Mouse (Mus musculus) gastrocnemius, postnatal 4 days (tissue): ENCODE data around the gene Msmb. TPM values are rescaled to one million over a fixed set of nuclear protein-coding genes. Genes with fewer than 3 reads are reported as not detected.
"Not testable (repeated sequence)": the region's sequence is repeated elsewhere in the genome, so short reads cannot be mapped to it uniquely, and the experiment has no call there.

Source experiments
- DNase-seq, 2 experiments: peaks; one replicate each; pipeline ENCODE4 v3.0.0; 2021 to 2022; ENCODE audit warnings: low spot score in 2 of 2, mixed read lengths in 2 of 2
- total RNA-seq, 2 experiments: library from RNA; stranded (reverse); gene quantifications; 2 replicates each; pipeline ENCODE4 v1.2.3; 2021

Gene Msmb
- total RNA-seq, 2 experiments from 2014 or later = not detected

DNA sequence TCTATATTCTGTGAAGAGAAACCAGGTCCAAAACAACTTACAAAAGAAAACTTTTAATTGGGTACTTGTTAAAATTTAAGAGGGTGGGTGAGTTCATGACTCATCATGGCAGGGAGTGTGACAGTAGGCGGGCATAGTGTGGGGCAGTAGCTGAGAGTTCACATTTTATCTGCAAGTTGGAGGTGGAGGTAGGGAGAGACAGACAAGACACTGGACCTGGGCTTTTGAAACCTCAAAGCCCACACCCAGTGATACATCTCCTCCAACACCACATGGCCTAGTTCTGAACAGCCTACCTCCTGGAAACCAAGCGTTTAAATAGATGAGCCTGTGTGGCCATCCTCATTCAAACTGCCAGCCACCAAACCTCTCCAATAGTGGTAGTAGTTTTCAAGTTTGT is 33.5 kb downstream of the Msmb start:
- DNase-seq = no peak

DNA sequence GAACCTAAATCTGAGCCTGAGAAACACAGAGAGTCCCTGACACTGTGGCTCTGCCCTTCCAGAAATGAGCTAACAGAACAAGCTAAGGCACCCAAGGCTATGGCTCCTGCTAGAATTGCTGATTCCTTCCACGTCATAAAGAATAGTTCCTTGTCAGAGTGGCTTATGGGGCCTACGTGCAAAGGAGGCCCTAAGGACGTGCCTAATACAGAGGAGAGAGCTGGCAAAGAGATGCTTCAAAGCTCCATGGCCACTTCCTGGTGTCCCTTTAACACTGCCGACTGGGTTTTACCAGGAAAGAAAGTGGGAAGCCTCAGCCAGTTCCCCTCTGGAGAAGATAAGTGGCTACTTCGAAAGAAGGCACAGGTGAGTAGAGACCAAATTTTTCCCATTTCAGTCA is 34.8 kb downstream of the Msmb start:
- not testable (repeated sequence) for DNase-seq

GRCm38 (mm10) chr14:32179393-32180195 is 37.8 kb downstream of the Msmb start:
- DNase-seq = no peak

DNA sequence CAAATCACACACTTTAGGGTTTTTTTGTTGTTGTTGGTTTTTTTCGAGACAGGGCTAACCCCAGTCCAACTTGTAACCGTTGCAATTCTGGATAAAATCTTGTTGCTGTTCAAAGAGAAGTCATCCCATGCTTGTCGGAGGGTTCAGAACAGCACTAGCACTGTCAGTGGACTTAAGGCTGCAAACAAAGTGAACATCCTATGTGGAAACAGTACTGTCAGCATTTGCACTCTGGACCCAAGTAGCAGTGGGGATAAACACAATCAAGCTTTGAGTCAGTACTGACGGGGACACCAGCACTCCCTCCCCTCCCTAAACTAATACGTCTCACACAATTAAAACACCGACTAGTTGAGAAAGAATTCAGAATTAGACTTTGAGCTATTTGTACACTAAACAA is 39.0 kb downstream of the Msmb start:
- DNase-seq = no peak

GRCm38 (mm10) chr14:32183846-32184245 is 42.0 kb downstream of the Msmb start:
- no peak for DNase-seq

DNA sequence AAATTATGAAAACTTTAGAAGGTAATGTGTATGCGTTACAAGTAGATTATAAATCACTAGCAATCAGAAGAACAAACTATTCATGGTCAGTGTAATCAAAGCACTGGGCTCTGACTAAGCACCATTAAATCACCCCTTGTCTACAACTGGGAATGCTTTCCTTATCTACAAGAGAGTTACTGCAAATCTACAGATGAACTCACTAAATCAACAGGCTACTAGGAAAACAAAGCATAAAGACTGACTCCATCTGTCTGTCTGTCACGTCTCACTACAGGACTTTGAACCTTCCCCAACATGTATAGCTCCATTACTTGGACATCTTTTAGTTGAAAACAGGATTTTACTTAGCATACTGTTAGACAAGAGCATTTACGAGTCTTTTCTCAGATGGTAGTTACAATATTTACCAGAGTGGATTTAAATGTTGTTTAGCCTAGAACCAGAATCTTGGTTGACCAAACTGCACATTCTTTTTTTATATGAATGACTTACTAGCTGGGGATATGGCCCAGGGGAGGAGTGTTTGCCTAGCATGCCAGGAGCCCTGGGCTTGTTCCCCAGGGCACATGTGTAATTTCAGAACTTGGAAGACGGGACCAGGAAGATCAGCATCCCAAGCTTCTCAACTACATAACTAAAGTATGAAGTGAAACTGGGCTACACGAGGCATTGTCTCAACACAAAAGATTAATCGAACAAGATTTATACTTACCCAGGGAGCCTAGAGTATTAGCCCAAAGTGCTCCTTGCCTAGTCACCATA is 49.0 kb downstream of the Msmb start:
- no peak for DNase-seq

GRCm38 (mm10) chr14:32191926-32192325 is 50.1 kb downstream of the Msmb start:
- DNase-seq = no peak

DNA sequence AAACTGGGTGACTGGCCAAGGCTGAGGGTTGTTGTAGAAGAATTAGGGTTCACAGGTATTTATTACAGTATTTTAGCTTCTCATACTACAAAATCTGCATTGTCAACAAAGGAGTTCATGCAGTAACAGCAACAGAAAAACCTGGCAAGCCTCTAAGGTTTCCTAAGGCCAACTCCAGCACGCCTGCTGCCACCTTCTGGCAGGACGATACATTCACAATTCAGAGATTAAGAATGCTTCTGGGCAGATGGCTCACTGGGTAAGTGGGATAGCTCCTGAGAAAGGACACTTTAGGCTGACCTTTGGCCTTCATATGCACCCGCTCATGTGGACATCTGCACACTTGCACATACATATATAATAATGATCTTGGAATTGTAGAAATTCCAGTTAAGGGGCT is 50.6 kb downstream of the Msmb start:
- peak in 1 of 2 experiments; percentile 31 for DNase-seq

- not testable (repeated sequence) for DNase-seq
Observed at GRCm38 (mm10) chr14:32193557-32193956, 51.7 kb downstream of the Msmb start.

- DNase-seq = no peak
Observed at GRCm38 (mm10) chr14:32201354-32201753, 59.5 kb downstream of the Msmb start.

GRCm38 (mm10) chr14:32201791-32202451 is 60.1 kb downstream of the Msmb start, which contains the start of the genes Timm23 and Parg:
TSS of gene Timm23 (minus strand) at chr14:32201898.
TSS of gene Parg (plus strand) at chr14:32201949.
- DNase-seq = peak; percentile 72 to 89

Other genes starting within 250 kb of the Msmb start
- 1 to 10 TPM; 4.4 to 5.5 TPM for gene Galnt15, start 113.0 kb upstream of the Msmb start, total RNA-seq
- 10 to 100 TPM; 16.4 to 18.5 TPM for gene Oxnad1, start 56.6 kb upstream of the Msmb start, total RNA-seq
- 10 to 100 TPM; 55.3 to 60.2 TPM for gene Dph3, start 56.3 kb upstream of the Msmb start, total RNA-seq
- gene Ncoa4, start 17.8 kb downstream of the Msmb start, total RNA-seq = 10 to 100 TPM; 59.1 to 67.0 TPM
- 100 to 1,000 TPM; 117 to 139 TPM for gene Timm23, start 59.9 kb downstream of the Msmb start, total RNA-seq
- gene Parg, start 59.9 kb downstream of the Msmb start, total RNA-seq = 10 to 100 TPM; 25.9 to 32.2 TPM
- 1 to 10 TPM; 4.4 to 6.6 TPM for gene Ogdhl, start 180.0 kb downstream of the Msmb start, total RNA-seq
- gene 1700024G13Rik, start 246.4 kb downstream of the Msmb start, total RNA-seq = not detected